Mouse (Mus musculus): Measurements from ENCODE around the gene Itgad. TPM values are rescaled to one million over a fixed set of nuclear protein-coding genes. Genes with fewer than 3 reads are reported as not detected.

The Itgad gene
- polyA plus RNA-seq, 1 experiment from 2014 or later: 0.63 TPM

- H3K4me2 ChIP-seq (ENCODE audit: low read depth, low read length): no peak overlapping the region
- H3K9me3 ChIP-seq (replicated peaks; ENCODE audit: control insufficient read depth, low read length): no peaks in the 10 kb centered on the region
- H3K27ac ChIP-seq (ENCODE audit: low read length): no peak overlapping the region
- H3K4me1 ChIP-seq (ENCODE audit: control insufficient read depth, insufficient read depth, low read length): peaks cover 20% of the 10 kb centered on the region
- H3K9ac ChIP-seq (ENCODE audit: low read length): no peak overlapping the region
- no peak overlapping the region for H3K4me3 ChIP-seq (ENCODE audit: low read length)
- no peak for ATAC-seq (replicated peaks; ENCODE audit: extremely low read depth, insufficient read depth, low FRiP score)
- peaks cover 29% of the 10 kb centered on the region for H3K36me3 ChIP-seq (ENCODE audit: control insufficient read depth, insufficient read depth)
- H3K27me3 ChIP-seq (ENCODE audit: control insufficient read depth, insufficient read depth, low read length): no peaks in the 10 kb centered on the region
- whole genome bisulfite sequencing: 94% methylated on average over 16 of the region's 16 CpGs
Measured at GRCm38 (mm10) chr7:128242331-128242730, 88.2 kb downstream of the Itgad start.

GRCm38 (mm10) chr7:128243921-128244320 is 89.7 kb downstream of the Itgad start:
- WGBS: 77% methylated on average over 10 of the region's 10 CpGs
- H3K9ac ChIP-seq (ENCODE audit: low read length): no peak overlapping the region
- no peak overlapping the region for H3K4me3 ChIP-seq (ENCODE audit: low read length)
- no peak overlapping the region for H3K27ac ChIP-seq (ENCODE audit: low read length)
- H3K4me2 ChIP-seq (ENCODE audit: low read depth, low read length): no peak overlapping the region
- H3K36me3 ChIP-seq (ENCODE audit: control insufficient read depth, insufficient read depth): peaks cover 30% of the 10 kb centered on the region
- ATAC-seq (replicated peaks; ENCODE audit: extremely low read depth, insufficient read depth, low FRiP score): no peak
- no peaks in the 10 kb centered on the region for H3K9me3 ChIP-seq (replicated peaks; ENCODE audit: control insufficient read depth, low read length)
- peaks cover 25% of the 10 kb centered on the region for H3K4me1 ChIP-seq (ENCODE audit: control insufficient read depth, insufficient read depth, low read length)
- H3K27me3 ChIP-seq (ENCODE audit: control insufficient read depth, insufficient read depth, low read length): no peaks in the 10 kb centered on the region

GRCm38 (mm10) chr7:128244410-128245025 is 90.3 kb downstream of the Itgad start:
- Histone ChIP-seq H3K9ac (ENCODE audit: low read length) (no peak overlapping the region), H3K4me1 (ENCODE audit: control insufficient read depth, insufficient read depth, low read length) (peaks cover 23% of the 10 kb centered on the region), H3K27ac (ENCODE audit: low read length) (no peak overlapping the region), H3K36me3 (ENCODE audit: control insufficient read depth, insufficient read depth) (peaks cover 36% of the 10 kb centered on the region), H3K9me3 (replicated peaks; ENCODE audit: control insufficient read depth, low read length) (no peaks in the 10 kb centered on the region), H3K4me2 (ENCODE audit: low read depth, low read length) (no peak overlapping the region), H3K27me3 (ENCODE audit: control insufficient read depth, insufficient read depth, low read length) (no peaks in the 10 kb centered on the region), H3K4me3 (ENCODE audit: low read length) (no peak overlapping the region)
- no peak for ATAC-seq (replicated peaks; ENCODE audit: extremely low read depth, insufficient read depth, low FRiP score)
- WGBS: 92% methylated on average over 18 of the region's 18 CpGs

- Histone ChIP-seq H3K9me3 (replicated peaks; ENCODE audit: control insufficient read depth, low read length) (no peaks in the 10 kb centered on the region), H3K4me3 (ENCODE audit: low read length) (no peak overlapping the region), H3K36me3 (ENCODE audit: control insufficient read depth, insufficient read depth) (peaks cover 37% of the 10 kb centered on the region), H3K4me1 (ENCODE audit: control insufficient read depth, insufficient read depth, low read length) (peaks cover 22% of the 10 kb centered on the region), H3K27me3 (ENCODE audit: control insufficient read depth, insufficient read depth, low read length) (no peaks in the 10 kb centered on the region), H3K9ac (ENCODE audit: low read length) (no peak overlapping the region; the same call in 1 of the 2 replicates), H3K4me2 (ENCODE audit: low read depth, low read length) (no peak overlapping the region), H3K27ac (ENCODE audit: low read length) (peak overlapping the region; percentile 99)
- WGBS: 90% methylated on average over 4 of the region's 4 CpGs
- no peak for ATAC-seq (replicated peaks; ENCODE audit: extremely low read depth, insufficient read depth, low FRiP score)
Measured at GRCm38 (mm10) chr7:128245547-128245946, 91.4 kb downstream of the Itgad start.

DNA sequence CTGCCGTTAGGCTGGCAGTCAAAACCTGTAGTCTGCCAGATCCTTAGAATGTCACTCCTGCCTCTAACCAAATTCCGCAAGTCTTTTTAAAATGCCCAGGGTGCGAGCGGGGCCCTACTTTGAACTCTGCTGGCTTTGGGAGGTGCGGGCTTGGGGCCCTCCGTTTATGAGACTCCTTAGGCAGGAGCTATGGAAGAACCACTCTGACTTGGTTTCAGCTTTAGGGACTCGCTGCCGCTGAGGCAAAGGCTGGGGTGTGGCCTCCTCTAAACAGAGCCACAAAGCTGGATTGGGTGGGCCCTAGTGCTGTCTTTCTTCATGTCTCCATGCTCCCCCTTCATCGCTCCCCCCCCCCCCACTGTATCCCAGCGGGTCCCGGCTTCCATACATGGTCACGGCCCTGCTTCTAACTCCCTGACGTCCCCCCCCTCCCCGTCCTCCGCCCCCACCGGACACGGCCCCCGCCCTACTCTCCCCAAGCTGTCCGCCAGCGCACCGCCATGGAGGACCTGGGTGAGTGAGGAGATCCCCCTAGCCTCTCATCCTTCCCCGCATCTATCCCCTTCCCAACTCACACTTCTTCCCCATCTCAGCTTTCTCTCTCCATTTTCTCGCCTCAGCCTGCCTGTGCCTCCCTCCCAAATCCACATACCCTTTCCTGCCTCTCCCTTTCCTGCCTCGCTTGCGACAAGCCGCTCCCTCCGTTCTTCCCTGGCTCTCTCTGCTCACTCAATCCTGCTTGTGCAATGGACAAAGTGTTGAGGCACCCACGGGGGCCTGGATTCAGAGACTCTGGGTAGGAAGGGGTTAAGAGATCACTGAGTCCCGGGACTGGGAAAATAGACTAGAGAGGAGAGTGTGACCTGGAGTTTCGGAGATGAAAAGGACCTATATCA is 92.6 kb downstream of the Itgad start, which contains the start of gene Tgfb1i1:
TSS of gene Tgfb1i1 (plus strand) at position 317 of the 896 bp plus-strand sequence.
- WGBS: 3% methylated on average over 29 of the region's 30 CpGs
- Histone ChIP-seq H3K9me3 (replicated peaks; ENCODE audit: control insufficient read depth, low read length) (no peaks in the 10 kb centered on the region), H3K27me3 (ENCODE audit: control insufficient read depth, insufficient read depth, low read length) (no peaks in the 10 kb centered on the region), H3K4me1 (ENCODE audit: control insufficient read depth, insufficient read depth, low read length) (peaks cover 22% of the 10 kb centered on the region), H3K4me2 (ENCODE audit: low read depth, low read length) (peak within 1 kb of the TSS; percentile 67), H3K4me3 (ENCODE audit: low read length) (peak within 1 kb of the TSS; percentile 78), H3K9ac (ENCODE audit: low read length) (peak within 1 kb of the TSS; percentile 94), H3K36me3 (ENCODE audit: control insufficient read depth, insufficient read depth) (peaks cover 38% of the 10 kb centered on the region), H3K27ac (ENCODE audit: low read length) (peak within 1 kb of the TSS; percentile 99)
- ATAC-seq (replicated peaks; ENCODE audit: extremely low read depth, insufficient read depth, low FRiP score): peak; percentile 91

- WGBS: 2% methylated on average over 13 of the region's 13 CpGs
- ATAC-seq (replicated peaks; ENCODE audit: extremely low read depth, insufficient read depth, low FRiP score): peak; percentile 74
- Histone ChIP-seq H3K4me2 (ENCODE audit: low read depth, low read length) (peak overlapping the region; percentile 67), H3K4me1 (ENCODE audit: control insufficient read depth, insufficient read depth, low read length) (peaks cover 24% of the 10 kb centered on the region), H3K27me3 (ENCODE audit: control insufficient read depth, insufficient read depth, low read length) (no peaks in the 10 kb centered on the region), H3K36me3 (ENCODE audit: control insufficient read depth, insufficient read depth) (peaks cover 37% of the 10 kb centered on the region), H3K9me3 (replicated peaks; ENCODE audit: control insufficient read depth, low read length) (no peaks in the 10 kb centered on the region), H3K9ac (ENCODE audit: low read length) (peak overlapping the region; percentile 94), H3K4me3 (ENCODE audit: low read length) (peak overlapping the region; percentile 78), H3K27ac (ENCODE audit: low read length) (peak overlapping the region; percentile 99)
Measured at GRCm38 (mm10) chr7:128247443-128247842, 93.3 kb downstream of the Itgad start.

DNA sequence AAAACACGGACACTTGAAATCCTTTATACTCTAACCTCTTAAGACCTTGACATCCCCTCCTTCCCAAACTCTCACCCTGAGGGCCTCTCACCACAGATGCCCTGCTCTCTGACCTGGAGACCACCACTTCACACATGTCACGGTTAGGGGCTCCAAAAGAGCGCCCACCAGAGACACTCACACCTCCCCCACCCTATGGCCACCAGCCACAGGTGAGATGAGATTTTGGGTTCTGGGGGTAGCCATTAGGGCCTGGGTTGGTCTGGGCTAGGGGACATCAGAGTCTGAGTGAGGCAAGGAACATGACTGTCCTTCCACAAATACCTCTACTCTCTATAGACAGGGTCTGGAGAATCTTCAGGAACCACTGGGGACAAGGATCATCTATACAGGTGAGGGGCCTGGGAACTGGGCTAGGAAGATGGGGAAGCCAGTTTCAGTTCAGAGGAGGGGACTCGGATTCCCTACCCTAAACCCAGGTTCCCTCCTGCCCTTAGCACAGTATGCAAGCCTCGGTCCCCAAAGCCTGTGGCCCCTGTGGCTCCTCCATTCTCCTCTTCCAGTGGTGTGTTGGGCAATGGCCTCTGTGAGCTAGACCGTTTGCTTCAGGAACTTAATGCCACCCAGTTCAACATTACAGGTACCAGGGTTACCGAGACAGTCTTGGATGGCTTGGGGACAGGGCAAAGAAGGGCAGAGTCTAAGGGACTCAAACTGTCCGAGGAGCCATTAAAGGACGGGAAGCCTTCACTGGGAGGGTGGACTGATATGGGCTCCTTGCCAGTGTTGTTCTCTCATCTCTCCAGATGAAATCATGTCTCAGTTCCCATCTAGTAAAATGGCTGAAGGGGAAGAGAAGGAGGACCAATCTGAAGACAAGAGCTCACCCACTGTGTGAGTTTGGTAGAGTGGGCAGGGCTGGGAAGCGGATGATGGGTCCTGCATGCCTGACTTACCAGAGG is 94.2 kb downstream of the Itgad start:
- H3K4me3 ChIP-seq (ENCODE audit: low read length): peak overlapping the region; percentile 78
- H3K4me1 ChIP-seq (ENCODE audit: control insufficient read depth, insufficient read depth, low read length): peaks cover 24% of the 10 kb centered on the region
- peak overlapping the region; percentile 67 for H3K4me2 ChIP-seq (ENCODE audit: low read depth, low read length)
- no peak for ATAC-seq (replicated peaks; ENCODE audit: extremely low read depth, insufficient read depth, low FRiP score)
- no peaks in the 10 kb centered on the region for H3K27me3 ChIP-seq (ENCODE audit: control insufficient read depth, insufficient read depth, low read length)
- H3K36me3 ChIP-seq (ENCODE audit: control insufficient read depth, insufficient read depth): peaks cover 44% of the 10 kb centered on the region
- no peak overlapping the region for H3K27ac ChIP-seq (ENCODE audit: low read length)
- peak overlapping the region; percentile 94 for H3K9ac ChIP-seq (ENCODE audit: low read length)
- 68% methylated on average over 10 of the region's 10 CpGs for WGBS
- no peaks in the 10 kb centered on the region for H3K9me3 ChIP-seq (replicated peaks; ENCODE audit: control insufficient read depth, low read length)

GRCm38 (mm10) chr7:128249998-128250397 is 95.8 kb downstream of the Itgad start:
- no peak overlapping the region for H3K27ac ChIP-seq (ENCODE audit: low read length)
- peaks cover 24% of the 10 kb centered on the region for H3K4me1 ChIP-seq (ENCODE audit: control insufficient read depth, insufficient read depth, low read length)
- no peak for ATAC-seq (replicated peaks; ENCODE audit: extremely low read depth, insufficient read depth, low FRiP score)
- H3K9me3 ChIP-seq (replicated peaks; ENCODE audit: control insufficient read depth, low read length): no peaks in the 10 kb centered on the region
- H3K4me3 ChIP-seq (ENCODE audit: low read length): no peak overlapping the region
- H3K4me2 ChIP-seq (ENCODE audit: low read depth, low read length): no peak overlapping the region
- no peaks in the 10 kb centered on the region for H3K27me3 ChIP-seq (ENCODE audit: control insufficient read depth, insufficient read depth, low read length)
- 82% methylated on average over 5 of the region's 5 CpGs for WGBS
- peaks cover 40% of the 10 kb centered on the region for H3K36me3 ChIP-seq (ENCODE audit: control insufficient read depth, insufficient read depth)
- H3K9ac ChIP-seq (ENCODE audit: low read length): no peak overlapping the region
